Mouse (Mus musculus): ENCODE measurements around the gene Maml3. TPM values are rescaled to one million over a fixed set of nuclear protein-coding genes. Genes with fewer than 3 reads are reported as not detected.

Gene Maml3
- polyA plus RNA-seq, 1 experiment from 2014 or later: 7.7 TPM

DNA sequence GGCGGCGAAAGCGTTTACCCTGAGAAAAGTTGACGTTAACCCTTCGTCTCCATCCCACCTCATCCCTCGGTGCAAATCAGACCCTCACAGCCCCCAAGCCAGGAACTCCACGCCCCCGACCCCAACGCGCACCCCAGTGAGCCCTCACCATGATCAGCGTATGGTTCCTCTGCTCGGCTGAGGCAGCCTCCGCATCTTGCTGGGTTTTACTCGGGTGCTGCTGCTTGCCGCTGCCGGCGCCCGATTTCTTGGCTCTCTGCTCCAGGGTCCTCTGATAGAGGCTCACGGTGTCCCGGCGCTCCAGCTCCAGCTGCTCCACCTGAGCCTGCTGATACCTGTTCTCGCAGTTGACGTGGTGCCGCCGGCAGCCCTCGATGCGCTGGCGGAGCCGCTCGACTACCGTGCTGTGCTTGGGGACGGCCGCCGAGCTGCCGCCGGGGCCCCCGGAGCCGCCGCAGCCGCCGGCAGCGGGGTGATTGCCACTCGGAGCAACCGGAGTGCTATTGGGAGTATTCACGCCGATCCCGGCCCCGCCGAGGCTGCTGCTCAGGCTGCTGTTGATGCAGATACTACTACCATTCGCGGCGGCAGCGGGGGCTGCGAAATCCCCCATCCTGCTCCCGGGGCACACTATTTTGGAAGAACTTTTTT lies 1.2 kb downstream of the Maml3 start:
- ATAC-seq (replicated peaks): no peak
- Histone ChIP-seq H3K4me1 (peaks cover 13% of the 10 kb centered on the region), H3K27ac (peak overlapping the region; percentile 99), H3K9ac (peak overlapping the region; percentile 64), H3K4me2 (peak overlapping the region; percentile 78), H3K27me3 (replicated peaks) (no peaks in the 10 kb centered on the region), H3K4me3 (peak overlapping the region; percentile 50), H3K9me3 (no peaks in the 10 kb centered on the region), H3K36me3 (replicated peaks) (no peaks in the 10 kb centered on the region)
- WGBS: under 1% methylated on average over 55 of the region's 55 CpGs

GRCm38 (mm10) chr3:52102601-52103530 lies 2.0 kb downstream of the Maml3 start:
- Histone ChIP-seq H3K4me2 (peak overlapping the region; percentile 78), H3K36me3 (replicated peaks) (no peaks in the 10 kb centered on the region), H3K4me3 (peak overlapping the region; percentile 50), H3K9me3 (no peaks in the 10 kb centered on the region), H3K27me3 (replicated peaks) (no peaks in the 10 kb centered on the region), H3K4me1 (peaks cover 13% of the 10 kb centered on the region), H3K9ac (peak overlapping the region; percentile 64), H3K27ac (peak overlapping the region; percentile 99)
- peak; percentile 87 for ATAC-seq (replicated peaks)
- WGBS: under 1% methylated on average over 52 of the region's 52 CpGs

- H3K27ac ChIP-seq: peak overlapping the region; percentile 99
- peak overlapping the region; percentile 64 for H3K9ac ChIP-seq
- no peaks in the 10 kb centered on the region for H3K36me3 ChIP-seq (replicated peaks)
- peak overlapping the region; percentile 50 for H3K4me3 ChIP-seq
- H3K4me1 ChIP-seq: peaks cover 13% of the 10 kb centered on the region
- H3K27me3 ChIP-seq (replicated peaks): no peaks in the 10 kb centered on the region
- peak overlapping the region; percentile 78 for H3K4me2 ChIP-seq
- WGBS: under 1% methylated on average over 47 of the region's 57 CpGs
- peak; percentile 82 for ATAC-seq (replicated peaks)
- H3K9me3 ChIP-seq: no peaks in the 10 kb centered on the region
Observed at GRCm38 (mm10) chr3:52101977-52102600, 2.8 kb downstream of the Maml3 start.

GRCm38 (mm10) chr3:52101401-52101976 lies 3.4 kb downstream of the Maml3 start:
- peak overlapping the region; percentile 78 for H3K4me2 ChIP-seq
- H3K36me3 ChIP-seq (replicated peaks): no peaks in the 10 kb centered on the region
- H3K4me1 ChIP-seq: peaks cover 13% of the 10 kb centered on the region
- peak; percentile 55 for ATAC-seq (replicated peaks)
- peak overlapping the region; percentile 99 for H3K27ac ChIP-seq
- 1% methylated on average over 14 of the region's 14 CpGs for WGBS
- H3K9ac ChIP-seq: peak overlapping the region; percentile 64
- no peaks in the 10 kb centered on the region for H3K9me3 ChIP-seq
- peak overlapping the region; percentile 50 for H3K4me3 ChIP-seq
- no peaks in the 10 kb centered on the region for H3K27me3 ChIP-seq (replicated peaks)

DNA sequence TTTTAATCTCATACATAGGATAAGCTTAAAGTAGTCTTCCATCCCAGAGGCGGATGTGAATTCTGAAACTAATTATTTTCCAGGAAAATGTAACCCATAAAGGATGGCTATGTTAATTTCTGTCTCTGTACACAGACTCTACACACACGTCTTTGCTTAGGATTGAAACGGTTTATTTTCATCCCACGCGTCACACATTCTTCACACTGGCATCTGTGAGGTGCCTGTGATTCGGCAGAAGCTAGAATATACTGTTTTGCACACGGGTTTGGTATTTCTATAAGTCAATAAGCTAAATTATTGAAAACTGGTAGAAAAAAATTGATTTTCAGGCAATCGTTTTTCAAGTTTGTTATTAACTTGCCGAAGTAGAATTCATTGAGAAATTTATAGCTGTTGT lies 4.0 kb downstream of the Maml3 start:
- H3K9me3 ChIP-seq: no peaks in the 10 kb centered on the region
- no peaks in the 10 kb centered on the region for H3K36me3 ChIP-seq (replicated peaks)
- peak overlapping the region; percentile 99 for H3K27ac ChIP-seq
- WGBS: 22% methylated on average over 9 of the region's 9 CpGs
- H3K27me3 ChIP-seq (replicated peaks): no peaks in the 10 kb centered on the region
- peak overlapping the region; percentile 64; the same call in 1 of the 2 replicates for H3K9ac ChIP-seq
- peaks cover 13% of the 10 kb centered on the region for H3K4me1 ChIP-seq
- peak overlapping the region; percentile 50 for H3K4me3 ChIP-seq
- ATAC-seq (replicated peaks): no peak
- H3K4me2 ChIP-seq: peak overlapping the region; percentile 78

- H3K36me3 ChIP-seq (replicated peaks): no peaks in the 10 kb centered on the region
- H3K27me3 ChIP-seq (replicated peaks): no peaks in the 10 kb centered on the region
- H3K9ac ChIP-seq: no peak overlapping the region
- no peak for ATAC-seq (replicated peaks)
- H3K4me3 ChIP-seq: no peak overlapping the region
- peak overlapping the region; percentile 99; the same call in 1 of the 2 replicates for H3K27ac ChIP-seq
- H3K9me3 ChIP-seq: no peaks in the 10 kb centered on the region
- 74% methylated on average over 4 of the region's 4 CpGs for WGBS
- H3K4me1 ChIP-seq: peaks cover 13% of the 10 kb centered on the region
- H3K4me2 ChIP-seq: peak overlapping the region; percentile 78; the same call in 1 of the 2 replicates
Observed at GRCm38 (mm10) chr3:52100306-52100705, 4.6 kb downstream of the Maml3 start.

DNA sequence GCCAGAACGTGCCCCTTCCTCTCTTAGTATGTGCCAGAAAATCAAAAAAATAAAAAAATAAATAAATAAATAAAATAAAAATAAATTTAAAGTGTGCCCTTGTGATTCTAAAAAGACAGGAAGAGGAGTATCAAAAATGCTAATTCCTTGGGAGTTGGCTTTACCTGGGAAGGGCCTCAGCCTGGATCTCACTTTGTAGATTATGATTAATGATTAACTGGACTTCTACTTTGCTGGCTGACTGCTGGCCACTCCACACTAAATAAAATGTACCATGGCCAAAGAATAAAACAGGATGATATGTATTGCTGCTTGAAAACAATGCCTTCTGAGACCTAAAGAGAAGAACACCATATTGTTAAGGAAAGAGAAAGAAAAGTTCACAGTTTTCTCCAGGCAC lies 5.6 kb downstream of the Maml3 start:
- H3K36me3 ChIP-seq (replicated peaks): no peaks in the 10 kb centered on the region
- no peak overlapping the region for H3K4me2 ChIP-seq
- no peak overlapping the region for H3K27ac ChIP-seq
- no peaks in the 10 kb centered on the region for H3K27me3 ChIP-seq (replicated peaks)
- WGBS: 90% methylated on average over 1 of the region's 1 CpGs
- H3K9me3 ChIP-seq: no peaks in the 10 kb centered on the region
- peaks cover 13% of the 10 kb centered on the region for H3K4me1 ChIP-seq
- no peak overlapping the region for H3K4me3 ChIP-seq
- no peak overlapping the region for H3K9ac ChIP-seq
- no peak for ATAC-seq (replicated peaks)

GRCm38 (mm10) chr3:52091261-52091797 lies 13.5 kb downstream of the Maml3 start:
- peaks cover 28% of the 10 kb centered on the region for H3K4me1 ChIP-seq

GRCm38 (mm10) chr3:52090230-52090873 lies 14.5 kb downstream of the Maml3 start:
- no peak overlapping the region for H3K4me3 ChIP-seq
- H3K27me3 ChIP-seq (replicated peaks): no peaks in the 10 kb centered on the region
- no peak overlapping the region for H3K9ac ChIP-seq
- no peak overlapping the region for H3K27ac ChIP-seq
- WGBS: 86% methylated on average over 8 of the region's 8 CpGs
- no peak overlapping the region for H3K4me2 ChIP-seq
- peaks cover 28% of the 10 kb centered on the region for H3K4me1 ChIP-seq
- no peaks in the 10 kb centered on the region for H3K36me3 ChIP-seq (replicated peaks)
- no peaks in the 10 kb centered on the region for H3K9me3 ChIP-seq
- no peak for ATAC-seq (replicated peaks)

More at GRCm38 (mm10) chr3:52091261-52091797, 13.5 kb downstream of the Maml3 start:
- Histone ChIP-seq H3K4me2 (no peak overlapping the region), H3K4me3 (no peak overlapping the region), H3K9me3 (no peaks in the 10 kb centered on the region), H3K27ac (no peak overlapping the region), H3K9ac (no peak overlapping the region), H3K27me3 (replicated peaks) (no peaks in the 10 kb centered on the region), H3K36me3 (replicated peaks) (no peaks in the 10 kb centered on the region)
- 56% methylated on average over 7 of the region's 7 CpGs for WGBS
- no peak for ATAC-seq (replicated peaks)

DNA sequence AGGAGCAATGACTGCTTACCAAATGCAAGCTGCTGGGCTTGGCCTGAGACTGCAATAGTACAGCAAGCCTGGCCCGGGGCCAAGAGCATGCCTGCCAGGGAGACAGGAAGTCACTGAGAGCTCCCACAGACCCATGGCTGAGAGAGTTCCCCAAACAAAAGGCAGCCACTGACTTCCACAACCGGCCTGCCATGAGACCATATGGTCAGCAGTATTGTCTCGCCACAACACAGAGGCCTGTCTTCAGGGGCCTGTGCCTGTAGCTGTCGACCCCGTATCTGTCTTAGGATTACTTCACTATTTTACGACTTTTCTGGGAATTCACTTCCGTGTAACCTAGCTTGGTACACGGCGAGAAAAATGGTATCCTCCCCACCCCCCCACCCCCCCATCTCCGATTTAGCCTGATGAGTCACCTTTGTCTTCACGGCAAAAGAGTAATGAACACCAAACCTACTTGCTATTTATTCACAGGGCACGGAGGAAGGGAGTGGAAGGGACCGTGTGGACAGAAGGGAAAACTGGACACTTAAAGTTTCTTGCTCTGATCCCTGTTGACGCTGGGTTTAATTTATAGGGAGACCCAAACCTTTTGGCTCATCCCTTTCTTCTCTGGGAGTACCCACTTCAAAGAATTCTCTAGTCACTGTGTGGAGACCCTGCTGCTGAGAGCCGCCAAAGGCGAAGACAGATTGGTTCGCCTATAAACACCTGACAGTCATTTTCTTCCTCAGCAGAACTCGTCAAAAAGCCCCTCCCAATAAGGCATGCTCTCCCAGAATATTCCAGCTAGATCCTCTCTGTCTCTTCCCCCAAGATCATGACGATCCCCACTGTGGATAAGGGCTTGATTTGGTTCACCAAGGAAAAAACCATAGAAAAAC lies 16.2 kb downstream of the Maml3 start:
- whole genome bisulfite sequencing: 22% methylated on average over 19 of the region's 19 CpGs
- peak overlapping the region; percentile 10 for H3K4me2 ChIP-seq
- H3K27me3 ChIP-seq (replicated peaks): no peaks in the 10 kb centered on the region
- no peak overlapping the region for H3K4me3 ChIP-seq
- H3K4me1 ChIP-seq: peaks cover 28% of the 10 kb centered on the region
- H3K9me3 ChIP-seq: no peaks in the 10 kb centered on the region
- peak overlapping the region; percentile 67 for H3K27ac ChIP-seq
- no peaks in the 10 kb centered on the region for H3K36me3 ChIP-seq (replicated peaks)
- no peak overlapping the region for H3K9ac ChIP-seq
- peak; percentile 83 for ATAC-seq (replicated peaks)

All from midbrain, embryonic 15.5 days (tissue).